Mouse (Mus musculus) regulatory T cell (primary cell): ENCODE measurements at regions not wholly inside any gene's neighbourhood (a gene's known extent, or its start where the extent isn't known, plus 50 kb on each side); places are given as distances from the start of the nearest gene placed in this dataset.

Source experiments
- in situ Hi-C: fragments of 300-600 bp; cut with MboI, MseI; formaldehyde crosslinking; loops from one replicate; pipeline ENCODE4 v1.15.1; 2025; ENCODE audit warnings: high pct_unique_total_duplicates

GRCm38 (mm10) chrX:21644851-21645250 lies 69.8 kb upstream of the Slc6a14 start:
- in situ Hi-C loops: loop anchor here (25.0 kb wide), 1 partner anchor 1517 kb away; no protein-coding TSS in a partner anchor

GRCm38 (mm10) chrX:21651508-21652297 lies 63.0 kb upstream of the Slc6a14 start:
- in situ Hi-C loops: no loop called here
